Mouse (Mus musculus): ENCODE measurements around the gene Eef2. TPM values are rescaled to one million over a fixed set of nuclear protein-coding genes. Genes with fewer than 3 reads are reported as not detected.

Eef2 gene
- polyA plus RNA-seq (2015; fragmentation: Nextera tagmentation; extraction: Ambion mirVana) = 589 and 620 TPM in 2 replicates

DNA sequence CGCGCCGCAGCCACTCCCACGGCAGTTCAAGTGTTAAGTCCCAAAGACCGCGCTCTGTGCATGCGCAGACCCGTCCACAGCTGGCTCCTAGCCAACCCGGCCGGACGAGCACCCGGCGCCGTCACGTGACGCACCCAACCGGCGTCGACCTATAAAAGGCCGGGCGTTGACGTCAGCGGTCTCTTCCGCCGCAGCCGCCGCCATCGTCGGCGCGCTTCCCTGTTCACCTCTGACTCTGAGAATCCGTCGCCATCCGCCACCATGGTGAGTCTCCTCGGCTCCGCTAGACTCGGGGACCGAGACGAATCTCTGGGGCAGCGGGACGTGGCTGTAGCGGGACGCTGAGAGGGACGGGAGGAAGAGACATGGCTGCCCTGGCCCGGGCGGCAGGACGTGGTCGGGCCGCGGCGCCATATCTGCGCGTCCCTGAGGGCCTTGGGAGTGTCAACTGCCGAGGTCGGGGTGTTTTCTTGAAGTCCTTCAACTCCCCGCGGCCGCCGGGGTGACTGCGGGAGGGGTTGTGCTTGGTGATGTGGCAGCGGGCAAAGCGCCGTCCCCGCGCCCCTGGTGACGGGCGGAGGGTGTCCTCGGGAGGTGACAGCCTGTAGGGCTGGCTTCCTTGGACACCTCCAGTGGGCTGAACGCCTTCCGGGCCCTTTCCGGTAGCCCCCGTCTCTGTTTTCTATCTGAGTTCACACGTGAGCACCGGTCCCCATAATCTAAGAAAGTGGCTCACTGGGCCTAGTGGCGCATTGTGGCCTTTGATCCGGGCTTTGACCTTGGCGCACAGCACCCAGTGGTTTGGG, at the start of gene Eef2:
TSS of gene Eef2 (plus strand) at position 166 of the 806 bp plus-strand sequence.
- Histone ChIP-seq H3K27me3 (ENCODE audit: control insufficient read depth, insufficient read depth, low read depth, low read length) (no peaks in the 10 kb centered on the region), H3K9ac (ENCODE audit: low read length) (peak within 1 kb of the TSS; percentile 96), H3K4me3 (ENCODE audit: low read length) (peak within 1 kb of the TSS; percentile 81), H3K36me3 (ENCODE audit: control insufficient read depth, insufficient read depth, low read length) (peaks cover 41% of the 10 kb centered on the region), H3K27ac (ENCODE audit: low read length) (peak within 1 kb of the TSS; percentile 87), H3K9me3 (ENCODE audit: control insufficient read depth, low read length) (no peaks in the 10 kb centered on the region), H3K4me2 (ENCODE audit: low read depth, low read length) (peak within 1 kb of the TSS; percentile 90), H3K4me1 (replicated peaks; ENCODE audit: control insufficient read depth, insufficient read depth, low read length) (peaks cover 36% of the 10 kb centered on the region)
- peak; percentile 87 for ATAC-seq (ENCODE audit: low read depth)
- 0% methylated on average over 75 of the region's 77 CpGs for WGBS

DNA sequence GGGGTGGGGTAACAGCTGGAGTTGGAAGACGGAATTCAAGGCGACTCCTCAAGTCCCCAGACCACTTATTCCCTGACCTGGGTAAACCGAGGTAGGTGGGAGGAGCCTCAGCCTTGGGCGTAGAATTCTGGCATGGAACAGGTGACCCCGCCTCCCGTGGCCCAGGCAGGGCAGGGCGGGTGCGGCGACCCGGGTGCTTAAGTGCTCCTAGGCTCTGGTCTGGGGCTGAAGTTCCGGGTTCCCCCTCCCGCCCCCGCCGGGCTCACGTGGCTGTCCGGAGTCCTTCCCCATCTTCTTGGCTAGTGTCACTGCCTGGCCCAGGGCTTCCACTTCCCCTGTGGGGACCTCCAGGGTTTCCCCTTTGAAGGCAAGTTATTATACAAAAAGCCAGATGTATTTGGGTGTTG, 42.2 kb upstream of the Eef2 start:
- Histone ChIP-seq H3K27ac (ENCODE audit: low read length) (no peak overlapping the region), H3K4me3 (ENCODE audit: low read length) (0 out of 2 replicates have a peak overlapping the region, but pooled peaks have one; percentile 9), H3K9ac (ENCODE audit: low read length) (no peak overlapping the region), H3K36me3 (ENCODE audit: control insufficient read depth, insufficient read depth, low read length) (no peaks in the 10 kb centered on the region), H3K9me3 (ENCODE audit: control insufficient read depth, low read length) (no peaks in the 10 kb centered on the region), H3K27me3 (ENCODE audit: control insufficient read depth, insufficient read depth, low read depth, low read length) (peaks cover 8% of the 10 kb centered on the region; the same call in 1 of the 2 replicates), H3K4me2 (ENCODE audit: low read depth, low read length) (peak overlapping the region; percentile 26), H3K4me1 (replicated peaks; ENCODE audit: control insufficient read depth, insufficient read depth, low read length) (peaks cover 31% of the 10 kb centered on the region)
- 1% methylated on average over 16 of the region's 16 CpGs for WGBS
- ATAC-seq (ENCODE audit: low read depth) = no peak

DNA sequence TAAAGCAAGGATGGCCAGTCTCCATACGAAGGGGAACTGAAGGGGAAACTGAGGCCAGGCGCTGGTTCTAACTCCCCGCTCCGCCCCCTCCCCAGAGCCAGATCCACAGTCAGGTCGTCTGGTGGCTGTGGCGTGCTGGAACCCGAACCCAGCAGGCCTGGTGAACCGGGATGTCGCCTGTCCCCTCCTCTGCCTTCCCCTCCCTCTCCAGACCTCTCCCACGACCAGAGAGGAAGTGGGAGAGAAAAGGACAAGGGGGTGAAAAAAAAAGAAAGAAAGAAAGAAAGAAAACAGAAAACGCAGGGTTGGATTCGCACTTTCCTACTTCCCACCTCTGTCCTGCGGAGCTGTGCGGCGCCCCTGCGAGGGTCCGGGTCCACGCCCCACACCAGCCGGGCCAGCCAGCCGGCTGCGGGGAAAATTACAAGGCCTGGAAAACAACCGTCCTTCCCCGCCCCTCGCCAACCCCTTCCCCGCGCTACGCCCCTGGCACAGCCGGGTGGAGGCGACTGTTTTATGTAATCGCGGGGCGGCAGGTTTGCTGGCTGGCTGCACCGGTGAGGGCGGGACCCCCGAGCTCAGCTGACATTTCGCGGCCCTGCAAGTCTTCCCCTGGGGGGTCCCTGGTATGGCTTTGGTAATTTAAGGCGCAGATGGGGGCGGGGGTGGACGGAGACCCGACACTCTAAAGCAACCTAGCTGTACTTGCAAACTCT, 41.3 kb upstream of the Eef2 start, which contains the start of gene Zbtb7a:
TSS of gene Zbtb7a (plus strand) at position 255 of the 716 bp plus-strand sequence.
- Histone ChIP-seq H3K4me2 (ENCODE audit: low read depth, low read length) (peak within 1 kb of the TSS; percentile 99), H3K9me3 (ENCODE audit: control insufficient read depth, low read length) (no peaks in the 10 kb centered on the region), H3K4me1 (replicated peaks; ENCODE audit: control insufficient read depth, insufficient read depth, low read length) (peaks cover 35% of the 10 kb centered on the region), H3K27ac (ENCODE audit: low read length) (peak within 1 kb of the TSS; percentile 99), H3K36me3 (ENCODE audit: control insufficient read depth, insufficient read depth, low read length) (no peaks in the 10 kb centered on the region), H3K27me3 (ENCODE audit: control insufficient read depth, insufficient read depth, low read depth, low read length) (peaks cover 8% of the 10 kb centered on the region; the same call in 1 of the 2 replicates), H3K9ac (ENCODE audit: low read length) (peak within 1 kb of the TSS; percentile 97), H3K4me3 (ENCODE audit: low read length) (peak within 1 kb of the TSS; percentile 91)
- 1% methylated on average over 40 of the region's 41 CpGs for WGBS
- no peak for ATAC-seq (ENCODE audit: low read depth)

DNA sequence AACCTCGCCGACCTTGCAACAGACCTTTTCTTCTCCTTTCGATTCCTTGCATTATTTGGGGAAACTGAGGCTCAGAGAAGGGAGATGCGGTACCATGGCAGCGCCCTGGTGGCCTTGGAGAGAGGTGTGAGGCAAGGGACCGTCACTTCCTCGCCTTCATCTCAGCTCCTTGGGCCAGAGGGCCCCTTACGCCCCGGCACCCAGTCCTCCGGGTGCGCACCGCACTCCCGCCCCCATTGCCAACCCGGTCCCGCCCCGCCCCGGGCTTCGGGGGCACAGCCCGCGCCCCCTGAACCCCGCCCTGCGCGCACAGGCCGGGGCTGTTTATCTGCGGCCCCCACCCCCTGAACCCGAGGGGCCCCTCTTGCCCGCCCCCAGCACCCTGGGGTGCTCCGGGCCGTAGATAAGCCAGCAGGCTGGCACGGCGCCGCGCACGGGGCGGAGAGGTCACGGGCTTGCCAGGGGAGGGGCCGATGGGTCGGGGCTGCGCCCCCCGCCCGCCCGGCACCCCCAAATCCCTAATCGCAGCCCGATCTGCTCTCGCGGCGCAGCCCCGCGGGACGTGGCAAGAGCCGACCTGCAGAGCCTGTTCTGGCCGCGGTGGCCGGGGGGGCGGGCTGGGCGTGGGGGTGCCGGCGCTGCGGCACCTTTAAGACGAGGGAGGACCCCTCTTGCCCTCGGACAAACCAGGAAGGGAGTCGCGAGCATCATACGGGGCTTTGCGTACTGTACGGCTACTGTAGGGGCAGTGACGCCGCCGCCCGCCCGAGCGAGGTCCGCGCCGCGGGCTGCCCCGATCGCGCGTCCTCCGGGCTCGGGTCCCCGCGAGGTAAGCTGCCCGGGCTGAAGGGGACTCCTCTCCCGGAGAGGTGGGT, 40.4 kb upstream of the Eef2 start:
- Histone ChIP-seq H3K27me3 (ENCODE audit: control insufficient read depth, insufficient read depth, low read depth, low read length) (peaks cover 8% of the 10 kb centered on the region; the same call in 1 of the 2 replicates), H3K36me3 (ENCODE audit: control insufficient read depth, insufficient read depth, low read length) (no peaks in the 10 kb centered on the region), H3K27ac (ENCODE audit: low read length) (peak overlapping the region; percentile 99), H3K4me2 (ENCODE audit: low read depth, low read length) (peak overlapping the region; percentile 99), H3K4me3 (ENCODE audit: low read length) (peak overlapping the region; percentile 91), H3K9me3 (ENCODE audit: control insufficient read depth, low read length) (no peaks in the 10 kb centered on the region), H3K4me1 (replicated peaks; ENCODE audit: control insufficient read depth, insufficient read depth, low read length) (peaks cover 43% of the 10 kb centered on the region), H3K9ac (ENCODE audit: low read length) (peak overlapping the region; percentile 97)
- under 1% methylated on average over 74 of the region's 86 CpGs for WGBS
- ATAC-seq (ENCODE audit: low read depth) = peak; percentile 37

DNA sequence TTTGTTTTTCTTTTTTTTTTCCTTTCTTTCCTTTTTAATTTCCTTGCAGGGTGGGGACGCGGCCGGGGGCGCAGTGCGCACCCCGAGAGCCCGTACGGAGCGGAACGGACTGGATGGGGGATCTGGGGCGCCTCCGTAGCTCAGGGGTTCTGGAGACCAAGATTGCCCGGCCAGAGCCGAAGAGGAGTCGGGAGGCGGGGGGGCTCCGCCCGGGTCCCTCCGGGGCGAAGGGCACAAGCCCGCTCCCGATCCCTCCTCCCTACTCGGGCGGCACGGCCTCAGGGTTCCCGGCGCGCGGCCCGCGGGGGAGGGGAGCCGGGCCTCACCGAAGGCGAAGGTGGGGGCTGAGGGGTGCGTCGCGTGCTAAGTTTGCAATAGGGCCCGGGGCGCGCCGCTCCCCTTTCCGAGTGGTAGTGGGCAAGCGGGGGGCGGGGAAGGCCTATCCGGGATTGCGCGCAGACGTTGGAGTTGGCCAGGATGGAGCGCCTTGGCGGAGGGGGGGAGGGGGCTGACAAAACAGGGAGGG, 39.7 kb upstream of the Eef2 start:
- Histone ChIP-seq H3K9me3 (ENCODE audit: control insufficient read depth, low read length) (no peaks in the 10 kb centered on the region), H3K36me3 (ENCODE audit: control insufficient read depth, insufficient read depth, low read length) (no peaks in the 10 kb centered on the region), H3K27me3 (ENCODE audit: control insufficient read depth, insufficient read depth, low read depth, low read length) (peaks cover 8% of the 10 kb centered on the region; the same call in 1 of the 2 replicates), H3K4me1 (replicated peaks; ENCODE audit: control insufficient read depth, insufficient read depth, low read length) (peaks cover 49% of the 10 kb centered on the region), H3K9ac (ENCODE audit: low read length) (peak overlapping the region; percentile 97), H3K4me3 (ENCODE audit: low read length) (peak overlapping the region; percentile 91), H3K27ac (ENCODE audit: low read length) (peak overlapping the region; percentile 99), H3K4me2 (ENCODE audit: low read depth, low read length) (peak overlapping the region; percentile 99)
- ATAC-seq (ENCODE audit: low read depth) = peak; percentile 31
- WGBS = 0% methylated on average over 36 of the region's 50 CpGs

DNA sequence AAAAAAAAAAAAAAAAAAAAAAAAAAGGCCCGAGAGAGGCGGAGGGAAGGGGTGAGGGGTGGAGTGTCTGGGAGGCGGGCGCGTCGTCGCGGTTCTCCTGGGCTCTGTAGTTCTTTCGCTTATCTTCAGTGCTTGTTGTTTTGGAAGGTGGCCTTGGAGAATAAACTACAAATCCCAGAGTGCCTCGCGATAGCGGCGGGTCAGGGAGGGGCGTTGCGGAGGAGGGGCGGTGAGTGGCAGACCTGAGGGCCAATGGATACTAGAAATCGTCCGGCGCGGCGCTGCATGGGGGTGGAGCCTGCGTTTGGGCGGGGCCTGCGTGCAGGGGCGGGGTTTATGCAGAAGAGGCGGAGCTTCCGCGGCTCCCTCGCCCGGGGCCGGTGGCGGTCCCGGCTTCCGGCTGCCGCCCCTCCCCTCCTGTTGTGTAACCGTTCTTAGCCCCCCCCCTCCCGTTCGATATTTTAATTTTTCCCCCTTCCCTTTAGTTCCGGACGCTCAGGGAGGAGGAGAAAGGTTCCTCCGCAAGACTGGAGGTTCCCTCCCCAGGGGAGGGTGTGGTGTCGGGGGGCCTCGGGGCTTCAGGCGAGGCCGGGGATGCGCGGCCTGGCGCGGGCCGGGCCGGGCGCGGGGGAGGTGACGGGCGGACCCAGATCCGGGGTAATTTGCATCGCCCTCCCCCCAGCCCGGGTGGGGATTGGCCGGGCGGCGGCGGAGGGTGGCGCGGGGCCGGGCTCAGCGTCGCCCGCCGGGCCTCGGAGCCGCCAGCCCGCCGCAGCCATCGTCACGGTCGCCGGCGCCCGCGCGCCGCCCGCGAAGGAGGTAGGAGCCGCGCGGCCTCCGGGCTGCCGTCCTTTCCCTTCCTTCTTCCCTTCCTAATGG, 38.9 kb upstream of the Eef2 start:
- peak overlapping the region; percentile 97 for H3K9ac ChIP-seq (ENCODE audit: low read length)
- H3K9me3 ChIP-seq (ENCODE audit: control insufficient read depth, low read length) = no peaks in the 10 kb centered on the region
- under 1% methylated on average over 52 of the region's 89 CpGs for WGBS
- peak overlapping the region; percentile 85 for H3K4me2 ChIP-seq (ENCODE audit: low read depth, low read length)
- no peaks in the 10 kb centered on the region for H3K36me3 ChIP-seq (ENCODE audit: control insufficient read depth, insufficient read depth, low read length)
- peak overlapping the region; percentile 91 for H3K4me3 ChIP-seq (ENCODE audit: low read length)
- peaks cover 8% of the 10 kb centered on the region; the same call in 1 of the 2 replicates for H3K27me3 ChIP-seq (ENCODE audit: control insufficient read depth, insufficient read depth, low read depth, low read length)
- ATAC-seq (ENCODE audit: low read depth) = peak; percentile 92
- H3K27ac ChIP-seq (ENCODE audit: low read length) = peak overlapping the region; percentile 99
- H3K4me1 ChIP-seq (replicated peaks; ENCODE audit: control insufficient read depth, insufficient read depth, low read length) = peaks cover 55% of the 10 kb centered on the region

DNA sequence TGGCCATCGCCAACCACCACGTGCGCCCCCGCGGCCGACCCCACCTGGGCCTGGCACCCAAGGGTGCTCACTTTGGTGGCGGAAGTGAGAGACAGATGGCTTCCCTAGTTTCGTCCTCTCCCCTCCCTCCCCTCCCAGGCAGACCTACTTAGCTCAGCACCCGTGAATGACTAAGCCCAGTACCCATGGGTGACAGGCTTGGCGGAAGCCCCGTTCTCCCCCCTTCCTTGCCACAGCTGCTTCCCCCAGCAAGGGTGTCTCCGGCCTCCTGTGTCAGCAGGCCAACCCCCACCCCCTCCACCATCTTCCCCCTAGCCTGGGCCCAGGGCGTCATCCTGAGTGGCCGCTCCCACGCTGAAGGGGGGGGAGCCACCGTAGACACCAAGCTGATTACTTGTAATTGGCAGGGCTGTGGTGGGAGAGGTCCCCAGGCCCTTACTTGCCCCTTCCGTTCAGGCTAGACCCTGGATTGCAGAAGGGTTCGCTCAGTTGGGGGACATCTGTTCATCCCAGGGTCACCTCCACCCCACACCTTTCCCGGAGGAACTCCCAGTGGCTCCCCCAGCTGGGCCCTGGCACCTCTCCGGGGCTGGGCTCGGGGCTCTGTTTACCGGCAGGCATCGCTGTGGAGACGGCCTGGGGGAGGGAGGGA, 38.2 kb upstream of the Eef2 start:
- H3K36me3 ChIP-seq (ENCODE audit: control insufficient read depth, insufficient read depth, low read length) = 0 out of 2 replicates have a peak, but pooled peaks cover under 1% of the 10 kb centered on the region
- H3K9ac ChIP-seq (ENCODE audit: low read length) = peak overlapping the region; percentile 88
- H3K27me3 ChIP-seq (ENCODE audit: control insufficient read depth, insufficient read depth, low read depth, low read length) = peaks cover 8% of the 10 kb centered on the region; the same call in 1 of the 2 replicates
- no peaks in the 10 kb centered on the region for H3K9me3 ChIP-seq (ENCODE audit: control insufficient read depth, low read length)
- 0% methylated on average over 22 of the region's 24 CpGs for WGBS
- H3K27ac ChIP-seq (ENCODE audit: low read length) = peak overlapping the region; percentile 88
- H3K4me3 ChIP-seq (ENCODE audit: low read length) = peak overlapping the region; percentile 91
- peaks cover 57% of the 10 kb centered on the region for H3K4me1 ChIP-seq (replicated peaks; ENCODE audit: control insufficient read depth, insufficient read depth, low read length)
- H3K4me2 ChIP-seq (ENCODE audit: low read depth, low read length) = peak overlapping the region; percentile 85
- no peak for ATAC-seq (ENCODE audit: low read depth)
